Mouse (Mus musculus) embryo, embryonic 9.5 days (tissue): Measurements from ENCODE around the gene Sergef.

ENCODE experiments used
- DNase-seq: peaks from one replicate; pipeline ENCODE4 v3.0.0-alpha.2; 2017; ENCODE audit errors: extremely low spot score

Gene Sergef

GRCm38 (mm10) chr7:46403616-46404485, 235.8 kb downstream of the Sergef start:
- no peak for DNase-seq

GRCm38 (mm10) chr7:46401371-46402180, 238.0 kb downstream of the Sergef start:
- no peak for DNase-seq

GRCm38 (mm10) chr7:46400346-46400745, 239.3 kb downstream of the Sergef start:
- DNase-seq: no peak

- no peak for DNase-seq
Observed at GRCm38 (mm10) chr7:46399676-46400075, 239.9 kb downstream of the Sergef start.

GRCm38 (mm10) chr7:46398612-46399011, 241.0 kb downstream of the Sergef start:
- DNase-seq: no peak

- DNase-seq: no peak
Observed at GRCm38 (mm10) chr7:46397732-46398333, 241.8 kb downstream of the Sergef start.

- no peak for DNase-seq
Observed at GRCm38 (mm10) chr7:46396928-46397731, 242.5 kb downstream of the Sergef start.

- DNase-seq: peak; percentile 84
Observed at GRCm38 (mm10) chr7:46396231-46396927, 243.2 kb downstream of the Sergef start, which contains the start of gene Kcnc1. Kcnc1 (plus strand) TSS chr7:46396497.

- no peak for DNase-seq
Observed at GRCm38 (mm10) chr7:46395571-46395970, 244.0 kb downstream of the Sergef start.

- no peak for DNase-seq
Observed at GRCm38 (mm10) chr7:46394933-46395332, 244.7 kb downstream of the Sergef start.

- DNase-seq: no peak
Observed at GRCm38 (mm10) chr7:46393718-46394511, 245.7 kb downstream of the Sergef start.
